Mouse (Mus musculus): ENCODE data around the gene Sned1. TPM values are rescaled to one million over a fixed set of nuclear protein-coding genes. Genes with fewer than 3 reads are reported as not detected.
"Not testable (repeated sequence)": the region's sequence is repeated elsewhere in the genome, so short reads cannot be mapped to it uniquely, and the experiment has no call there.

The Sned1 gene
- 1 to 10 TPM; 8.4 to 8.6 TPM for total RNA-seq (2021)

GRCm38 (mm10) chr1:93235576-93236544, at the start of gene Sned1:
Gene Sned1 (plus strand): TSS chr1:93235841.
- intact Hi-C loops (cut with DNase I) = no loop called here

GRCm38 (mm10) chr1:93190726-93191305, 44.8 kb upstream of the Sned1 start:
- intact Hi-C loops (cut with DNase I) = no loop called here
- peak; percentile 67 for DNase-seq

More at GRCm38 (mm10) chr1:93235576-93236544, at the start of gene Sned1:
- DNase-seq = peak; percentile 90

- intact Hi-C loops (cut with DNase I) = no loop called here
These were observed 40.7 kb upstream of the Sned1 start for GRCm38 (mm10) chr1:93194961-93195360.

DNA sequence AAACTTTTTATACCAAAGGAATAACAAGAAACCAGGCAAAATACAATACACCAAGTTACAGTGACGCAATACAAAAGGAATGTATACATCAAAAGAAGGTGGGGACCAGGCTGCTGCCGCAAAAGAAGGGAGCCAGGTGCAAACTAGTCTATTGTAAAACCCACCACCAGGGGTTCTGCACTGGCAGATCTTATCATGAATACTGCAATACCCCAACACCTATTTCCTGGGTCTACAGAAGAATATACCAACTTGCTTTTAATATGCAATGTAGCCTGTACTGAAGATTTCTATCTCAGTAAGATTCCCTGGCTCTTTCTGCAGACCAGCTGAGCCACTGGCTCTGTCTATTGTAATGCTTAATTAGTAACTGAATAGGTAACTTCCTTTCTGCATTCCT, 38.2 kb upstream of the Sned1 start:
- DNase-seq; intact Hi-C loops (cut with DNase I): not testable (repeated sequence)

More at GRCm38 (mm10) chr1:93194961-93195360, 40.7 kb upstream of the Sned1 start:
- DNase-seq = no peak

DNA sequence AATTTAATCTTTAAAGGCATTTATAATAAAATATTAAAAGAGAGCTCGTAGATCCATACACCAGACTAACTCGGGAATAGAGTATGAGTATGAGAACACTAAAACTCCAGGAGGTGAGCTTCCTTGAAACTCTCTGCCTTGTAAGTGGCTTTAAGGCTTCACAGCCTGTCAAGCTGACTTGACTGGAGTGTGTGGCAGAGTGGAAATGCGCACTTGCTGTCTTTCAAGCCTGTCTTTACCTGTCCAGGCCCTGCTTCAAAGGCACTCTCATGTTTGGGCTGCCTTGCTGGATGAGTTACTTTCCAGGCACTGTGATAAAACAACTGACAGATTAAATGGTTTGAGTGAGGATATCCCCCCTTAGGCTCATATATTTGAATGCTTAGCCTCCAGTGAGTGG, 37.7 kb upstream of the Sned1 start:
- no peak for DNase-seq
- intact Hi-C loops (cut with DNase I) = no loop called here

GRCm38 (mm10) chr1:93206277-93206970, 29.2 kb upstream of the Sned1 start:
- DNase-seq = peak; percentile 37
- intact Hi-C loops (cut with DNase I) = no loop called here

DNA sequence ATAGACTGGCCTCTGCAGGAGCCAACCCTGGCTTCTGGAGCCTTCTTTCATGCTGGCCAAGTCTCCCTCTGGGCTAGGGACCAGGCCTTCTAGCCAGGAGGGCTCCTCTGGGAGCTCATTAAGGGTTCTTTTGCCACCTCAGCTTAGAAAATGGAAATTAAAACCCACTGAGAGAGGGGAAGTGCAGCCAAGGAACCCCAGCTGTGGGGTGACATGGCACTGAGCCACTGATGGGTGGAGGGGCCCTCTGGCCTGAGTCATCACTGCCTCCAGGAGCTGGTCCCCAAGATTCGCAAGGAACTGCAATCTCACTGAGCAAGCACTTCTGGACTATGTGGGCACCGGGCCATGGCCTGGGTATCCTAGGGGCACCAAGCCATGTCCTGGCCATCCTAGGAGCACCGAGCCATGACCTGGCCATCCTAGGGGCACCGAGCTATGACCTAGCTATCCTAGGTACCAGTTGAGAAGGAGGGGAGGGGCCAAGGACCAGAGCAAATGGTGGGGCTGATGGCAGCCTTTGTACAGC, 28.0 kb upstream of the Sned1 start:
- no peak for DNase-seq
- intact Hi-C loops (cut with DNase I) = no loop called here

DNA sequence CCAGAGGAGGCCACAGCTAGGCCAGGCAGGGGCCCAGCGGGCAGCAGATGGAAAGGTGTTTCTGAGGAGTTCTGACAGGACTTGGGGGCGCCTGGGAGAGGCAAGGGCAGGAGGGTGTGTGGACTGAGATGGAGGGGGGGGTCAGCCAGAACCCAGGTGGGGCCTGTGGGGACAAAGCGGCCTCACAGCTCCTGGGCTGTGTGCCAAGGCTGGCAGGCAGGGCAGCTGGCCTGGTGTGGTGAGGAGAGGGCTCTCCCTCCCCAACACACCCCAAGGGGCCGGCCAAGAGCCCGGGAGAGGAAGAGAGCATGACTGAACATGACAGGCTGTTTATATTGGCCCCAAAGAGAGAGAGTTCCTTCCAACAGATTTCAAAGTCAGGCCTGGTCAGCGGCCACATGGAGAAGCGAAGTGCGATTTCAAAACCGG, 25.4 kb upstream of the Sned1 start:
- intact Hi-C loops (cut with DNase I) = no loop called here
- peak; percentile 96 for DNase-seq

DNA sequence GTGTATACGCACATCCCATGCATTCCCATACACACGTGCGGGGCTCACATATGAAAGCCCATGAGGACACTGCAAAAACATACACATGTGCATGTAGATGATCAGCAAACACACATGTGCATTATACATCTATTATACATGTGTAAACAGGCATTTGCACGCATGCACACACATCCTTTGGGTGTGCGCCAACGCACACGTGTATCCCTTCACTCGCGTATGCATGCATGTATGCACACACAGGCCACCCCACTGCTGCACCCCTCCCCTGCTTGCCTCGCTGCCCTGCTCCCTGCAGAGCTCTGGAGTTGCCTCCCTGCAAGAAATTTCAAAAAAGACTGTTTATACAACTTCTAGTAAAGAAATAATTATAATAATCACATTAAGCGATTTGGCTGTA, 24.6 kb upstream of the Sned1 start:
- intact Hi-C loops (cut with DNase I) = no loop called here
- DNase-seq = no peak

DNA sequence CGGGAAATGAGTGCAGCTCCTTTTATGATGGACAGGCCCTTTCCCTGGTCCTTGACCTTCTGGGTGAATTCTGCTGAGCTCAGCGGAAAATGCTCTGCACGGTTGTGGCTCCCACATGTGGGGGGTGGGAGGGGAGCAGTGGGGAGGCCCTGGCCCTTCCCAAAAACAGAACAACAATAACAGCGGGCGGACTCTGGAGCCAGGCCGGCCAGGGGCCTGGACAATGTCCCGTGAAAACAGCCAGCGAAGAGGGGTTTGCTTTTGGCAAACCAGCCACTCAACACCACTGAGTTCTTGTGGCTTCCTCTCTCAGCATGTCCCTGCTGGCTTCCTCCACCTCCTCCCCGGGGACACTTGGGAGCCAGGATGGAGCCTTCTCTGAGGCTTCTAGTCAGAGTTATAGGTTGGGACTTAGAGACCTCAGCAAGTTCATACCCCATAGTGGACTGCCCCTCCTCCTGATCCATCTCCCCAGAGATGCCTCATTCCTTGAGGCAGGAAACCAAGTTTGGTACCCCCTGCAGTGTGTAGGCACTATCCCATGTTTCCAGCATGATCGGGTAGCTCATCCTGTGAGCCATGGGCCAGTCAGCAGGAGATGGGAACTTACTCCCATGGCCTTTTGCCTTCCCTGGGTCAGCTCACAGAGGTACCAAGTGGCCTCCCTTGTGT, 24.0 kb upstream of the Sned1 start:
- intact Hi-C loops (cut with DNase I) = no loop called here
- peak; percentile 54 for DNase-seq

DNA sequence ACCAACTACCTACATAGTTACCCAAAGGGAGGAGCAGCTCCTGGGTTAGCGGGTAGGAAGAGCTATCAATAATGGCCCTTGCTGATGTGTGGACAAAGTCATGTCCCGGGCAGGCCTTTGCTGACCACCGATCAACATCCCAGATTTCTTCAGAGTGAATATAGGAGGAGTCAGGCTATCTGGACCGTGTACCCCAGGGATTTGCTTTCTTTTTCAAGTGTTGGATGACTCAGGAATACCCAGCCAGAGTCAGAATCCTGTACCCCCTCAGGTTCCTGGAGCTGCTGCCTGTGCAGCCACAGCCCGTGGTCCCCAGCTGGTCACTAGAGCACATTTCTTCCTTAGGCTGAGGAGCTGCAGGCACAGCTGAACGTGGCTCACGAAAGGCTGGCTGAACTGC, 23.2 kb upstream of the Sned1 start:
- no peak for DNase-seq
- intact Hi-C loops (cut with DNase I) = no loop called here

DNA sequence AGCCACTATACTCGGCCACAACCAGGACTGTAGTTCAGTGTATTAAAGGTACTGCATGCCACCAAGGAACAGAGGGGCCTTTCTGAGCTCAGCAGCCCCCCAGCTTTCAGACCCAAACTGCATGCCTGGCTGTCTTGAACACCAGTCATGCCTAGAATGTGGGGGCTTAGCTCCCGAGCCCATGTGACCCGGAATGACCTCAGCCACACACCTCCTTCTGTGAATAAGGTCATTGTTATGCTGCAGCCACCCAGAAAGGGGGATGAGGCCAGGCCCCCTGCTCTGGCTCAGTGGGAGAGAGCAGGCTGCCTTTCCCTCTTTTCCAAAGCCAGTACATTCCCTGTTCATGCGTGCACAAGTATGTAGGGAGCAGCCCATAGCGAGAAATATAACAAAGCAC, 21.0 kb upstream of the Sned1 start:
- DNase-seq = no peak
- intact Hi-C loops (cut with DNase I) = no loop called here

DNA sequence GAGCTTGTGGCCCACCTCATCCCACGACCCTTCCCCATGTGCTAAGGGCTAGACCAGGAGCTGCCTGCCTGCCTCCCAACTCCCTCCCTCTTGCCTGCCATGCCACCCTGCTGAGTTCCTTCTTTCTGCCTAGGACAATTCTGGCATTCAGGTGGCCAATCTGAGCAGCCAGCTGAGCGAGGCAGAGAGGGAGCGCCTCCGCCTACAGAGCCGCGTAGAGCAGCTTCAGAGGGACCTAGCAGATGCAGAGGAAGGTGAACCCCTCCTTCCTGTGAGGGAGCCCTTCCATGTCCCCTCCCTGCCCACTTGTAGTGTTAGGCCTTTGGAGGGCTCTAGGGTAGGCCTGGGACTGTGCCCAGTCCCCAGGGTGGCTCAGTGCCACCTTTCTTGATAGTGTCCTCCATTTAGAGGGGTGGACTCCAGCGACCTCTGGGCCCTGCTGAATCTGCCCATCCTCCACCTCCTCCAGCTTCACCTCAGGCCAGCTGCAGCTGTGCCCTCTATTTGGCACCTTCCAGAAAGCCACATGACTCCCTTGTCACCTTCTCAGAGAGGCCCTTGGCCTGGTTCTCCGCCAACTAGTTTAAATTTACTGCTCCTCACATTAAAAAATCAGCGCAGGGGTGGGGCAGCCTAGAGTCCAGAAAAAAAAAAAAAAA, 18.7 kb upstream of the Sned1 start:
- intact Hi-C loops (cut with DNase I) = no loop called here
- no peak for DNase-seq

DNA sequence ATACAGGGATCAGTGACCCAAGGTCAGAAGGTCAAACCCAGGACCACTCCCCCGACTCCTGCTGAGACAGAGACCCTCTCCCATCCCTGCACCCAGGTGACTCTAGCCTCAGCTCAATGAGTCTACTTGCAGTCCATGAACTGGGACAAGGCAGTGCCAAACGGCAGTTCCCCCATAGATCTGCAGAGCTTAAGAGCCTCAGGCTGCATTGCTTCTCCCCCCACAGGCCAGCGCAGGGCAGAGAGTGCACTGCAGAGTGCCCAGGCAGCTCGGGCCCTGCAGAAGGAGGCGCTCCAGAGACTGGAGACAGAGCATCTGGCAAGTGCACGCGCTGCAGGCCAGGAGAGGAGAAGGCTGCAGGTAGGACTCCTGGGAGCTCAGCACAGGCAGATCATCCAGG, 18.1 kb upstream of the Sned1 start:
- DNase-seq = no peak
- intact Hi-C loops (cut with DNase I) = no loop called here

- intact Hi-C loops (cut with DNase I) = no loop called here
- no peak for DNase-seq
These were observed 14.9 kb upstream of the Sned1 start for GRCm38 (mm10) chr1:93220776-93221175.

DNA sequence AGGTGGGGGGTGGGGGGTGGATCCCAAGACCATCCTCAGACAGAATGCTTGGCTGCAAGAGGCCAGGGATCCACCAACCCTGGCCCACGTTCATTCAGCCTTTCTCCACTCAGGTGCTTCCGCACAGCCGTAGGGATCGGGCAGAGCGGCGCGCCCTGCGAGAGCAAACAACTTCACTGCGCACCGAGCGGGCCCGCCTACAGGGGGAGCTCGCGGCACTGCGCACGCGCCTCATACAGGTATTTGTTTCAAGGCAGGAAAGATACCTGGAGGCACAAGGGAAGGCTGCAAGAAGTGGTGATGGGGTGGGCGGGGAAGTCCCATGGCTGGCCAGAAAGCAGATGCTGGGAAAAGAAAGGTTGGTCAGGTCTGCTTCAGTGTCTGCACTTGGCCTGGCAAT, 11.7 kb upstream of the Sned1 start:
- intact Hi-C loops (cut with DNase I) = no loop called here
- no peak for DNase-seq

- intact Hi-C loops (cut with DNase I) = no loop called here
- DNase-seq = peak; percentile 66
These were observed 10.4 kb upstream of the Sned1 start for GRCm38 (mm10) chr1:93225226-93225625.

- peak; percentile 56 for DNase-seq
- intact Hi-C loops (cut with DNase I) = no loop called here
These were observed 9.7 kb upstream of the Sned1 start for GRCm38 (mm10) chr1:93225731-93226520.

GRCm38 (mm10) chr1:93227303-93227975, 8.2 kb upstream of the Sned1 start:
- peak; percentile 93 for DNase-seq
- intact Hi-C loops (cut with DNase I) = no loop called here

Measured in left cerebral cortex, postnatal 4 days (tissue).